Mouse (Mus musculus): ENCODE results near the gene Tanc1.

DNA sequence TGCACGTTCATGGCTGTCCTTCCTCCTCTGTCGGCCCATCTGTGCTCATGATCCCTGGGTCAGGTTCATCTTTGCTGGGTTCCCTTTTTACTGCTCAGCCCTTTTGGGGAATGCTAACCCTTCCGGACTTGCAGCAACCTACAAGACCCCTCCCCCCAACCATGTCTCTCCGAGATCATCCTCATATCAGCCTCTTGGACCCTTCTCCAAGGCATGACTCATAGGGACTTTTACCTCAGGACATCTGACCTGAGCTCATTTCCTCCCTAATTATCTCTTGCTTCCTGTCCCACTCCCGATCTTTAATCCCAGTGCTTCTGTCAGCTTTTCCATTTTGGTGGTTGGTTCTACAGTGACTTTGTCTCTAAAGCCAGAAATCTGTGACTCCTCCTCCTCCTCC, 68.9 kb downstream of the Tanc1 start:
- TF ChIP-seq CTCF (conservative IDR thresholded peaks at IDR 0.05; ENCODE audit: low read length) = no peak
- TF ChIP-seq NANOG (IDR thresholded peaks at IDR 0.05; ENCODE audit: borderline replicate concordance, low read length) = no peak
- TF ChIP-seq POU5F1 (IDR thresholded peaks at IDR 0.05; ENCODE audit: borderline replicate concordance, low read length) = no peak

Data from E14TG2a.4 (cell line).